Mouse (Mus musculus): Measurements from ENCODE around the gene Ica1. TPM values are rescaled to one million over a fixed set of nuclear protein-coding genes. Genes with fewer than 3 reads are reported as not detected.

The Ica1 gene
- polyA plus RNA-seq, 1 experiment = 10.3 TPM

DNA sequence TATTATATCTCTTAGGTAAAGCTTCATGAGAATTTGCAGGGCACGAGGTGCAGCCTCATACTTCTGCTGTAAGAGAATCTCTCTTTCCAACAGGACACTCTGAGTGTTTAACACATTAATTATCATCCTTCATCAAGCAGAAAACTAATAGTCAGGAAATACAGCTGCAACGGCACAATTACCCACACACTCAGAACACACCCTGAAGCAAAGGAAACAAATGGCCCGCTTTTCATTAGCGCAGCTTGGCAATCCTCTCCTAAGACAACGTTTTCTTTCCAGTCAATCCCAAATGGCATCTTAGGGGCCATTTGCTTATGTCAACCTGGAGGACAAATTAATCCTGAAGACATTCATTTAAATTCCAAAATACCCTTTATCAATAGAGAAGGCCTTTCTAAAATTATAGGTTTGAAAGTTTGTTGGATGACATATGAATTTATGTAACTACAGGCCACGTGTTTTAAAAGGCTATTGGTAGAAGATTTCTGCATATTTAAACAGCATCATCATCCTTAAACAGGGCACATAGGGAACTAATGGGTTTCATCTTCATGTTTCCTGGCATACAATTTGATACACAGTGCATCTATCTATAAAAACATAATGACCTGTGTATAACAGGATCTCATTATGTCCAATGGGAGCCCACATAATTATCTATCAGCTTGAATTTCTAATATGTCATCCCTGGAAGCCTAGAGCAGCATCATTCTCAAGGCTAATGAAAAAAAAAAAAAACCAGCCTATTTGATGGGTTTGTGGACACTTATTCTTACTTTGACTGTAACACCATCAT, 110.1 kb downstream of the Ica1 start:
- TF ChIP-seq POLR2A (IDR thresholded peaks at IDR 0.05; ENCODE audit: low read depth, low read length) (no peak), CTCF (IDR thresholded peaks at IDR 0.05; ENCODE audit: borderline replicate concordance, insufficient read depth, low read length) (no peak)
- Histone ChIP-seq H3K4me1 (ENCODE audit: control insufficient read depth, insufficient read depth, low read length) (no peaks in the 10 kb centered on the region), H3K4me3 (ENCODE audit: insufficient read depth, low read length) (no peak overlapping the region), H3K27ac (ENCODE audit: insufficient read depth, low read length) (no peak overlapping the region)

DNA sequence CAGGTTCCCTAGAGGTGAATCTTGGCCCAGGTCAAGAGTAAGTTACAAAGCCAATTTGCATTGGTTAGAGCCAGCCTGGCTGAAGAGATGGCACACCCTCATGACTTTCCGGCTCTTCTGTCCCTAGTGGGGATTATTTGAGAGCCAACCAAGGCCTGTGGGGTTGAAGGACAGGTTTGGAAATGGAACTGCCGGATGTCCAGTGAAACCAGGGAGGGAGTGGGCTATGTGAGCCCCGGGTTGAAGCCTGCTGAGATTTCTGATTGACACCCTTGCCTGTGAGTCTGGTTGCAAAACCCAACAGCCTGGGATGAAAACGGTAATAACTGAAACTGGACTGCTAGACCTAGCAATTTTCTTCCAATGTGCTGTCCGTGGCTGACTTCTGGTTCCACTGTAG, 112.5 kb downstream of the Ica1 start:
- no peaks in the 10 kb centered on the region for H3K4me1 ChIP-seq (ENCODE audit: control insufficient read depth, insufficient read depth, low read length)
- no peak overlapping the region for H3K27ac ChIP-seq (ENCODE audit: insufficient read depth, low read length)
- no peak for TF ChIP-seq CTCF (IDR thresholded peaks at IDR 0.05; ENCODE audit: borderline replicate concordance, insufficient read depth, low read length)
- no peak for TF ChIP-seq POLR2A (IDR thresholded peaks at IDR 0.05; ENCODE audit: low read depth, low read length)
- H3K4me3 ChIP-seq (ENCODE audit: insufficient read depth, low read length) = no peak overlapping the region

DNA sequence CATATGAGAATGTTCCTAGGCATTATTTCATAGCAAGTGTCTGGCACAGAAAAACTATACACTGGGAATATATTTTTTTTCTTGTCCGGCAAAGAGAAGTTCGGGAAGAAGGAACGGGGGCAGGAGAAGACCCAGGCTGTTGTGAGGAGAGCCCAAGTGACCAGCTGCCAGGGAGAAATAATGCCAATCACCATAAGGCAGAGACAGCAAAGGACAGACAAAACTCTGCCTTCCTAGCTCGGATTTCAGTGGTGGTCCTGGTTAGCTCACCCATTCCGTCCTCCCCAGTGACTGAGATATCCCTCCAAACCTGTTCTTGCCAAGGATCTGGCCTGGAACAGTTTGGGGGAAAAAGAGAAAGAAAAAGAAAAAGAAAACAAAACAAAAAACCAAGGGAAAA, 113.3 kb downstream of the Ica1 start:
- no peak overlapping the region for H3K4me3 ChIP-seq (ENCODE audit: insufficient read depth, low read length)
- H3K27ac ChIP-seq (ENCODE audit: insufficient read depth, low read length) = no peak overlapping the region
- TF ChIP-seq POLR2A (IDR thresholded peaks at IDR 0.05; ENCODE audit: low read depth, low read length) (no peak), CTCF (IDR thresholded peaks at IDR 0.05; ENCODE audit: borderline replicate concordance, insufficient read depth, low read length) (no peak)
- H3K4me1 ChIP-seq (ENCODE audit: control insufficient read depth, insufficient read depth, low read length) = no peaks in the 10 kb centered on the region

GRCm38 (mm10) chr6:8663092-8663740, 115.1 kb downstream of the Ica1 start:
- Histone ChIP-seq H3K4me3 (ENCODE audit: insufficient read depth, low read length) (no peak overlapping the region), H3K27ac (ENCODE audit: insufficient read depth, low read length) (no peak overlapping the region), H3K4me1 (ENCODE audit: control insufficient read depth, insufficient read depth, low read length) (no peaks in the 10 kb centered on the region)
- no peak for TF ChIP-seq CTCF (IDR thresholded peaks at IDR 0.05; ENCODE audit: borderline replicate concordance, insufficient read depth, low read length)
- no peak for TF ChIP-seq POLR2A (IDR thresholded peaks at IDR 0.05; ENCODE audit: low read depth, low read length)

GRCm38 (mm10) chr6:8661404-8661803, 116.9 kb downstream of the Ica1 start:
- H3K4me1 ChIP-seq (ENCODE audit: control insufficient read depth, insufficient read depth, low read length) = no peaks in the 10 kb centered on the region
- no peak overlapping the region for H3K4me3 ChIP-seq (ENCODE audit: insufficient read depth, low read length)
- no peak overlapping the region for H3K27ac ChIP-seq (ENCODE audit: insufficient read depth, low read length)
- TF ChIP-seq POLR2A (IDR thresholded peaks at IDR 0.05; ENCODE audit: low read depth, low read length) = no peak
- TF ChIP-seq CTCF (IDR thresholded peaks at IDR 0.05; ENCODE audit: borderline replicate concordance, insufficient read depth, low read length) = no peak

DNA sequence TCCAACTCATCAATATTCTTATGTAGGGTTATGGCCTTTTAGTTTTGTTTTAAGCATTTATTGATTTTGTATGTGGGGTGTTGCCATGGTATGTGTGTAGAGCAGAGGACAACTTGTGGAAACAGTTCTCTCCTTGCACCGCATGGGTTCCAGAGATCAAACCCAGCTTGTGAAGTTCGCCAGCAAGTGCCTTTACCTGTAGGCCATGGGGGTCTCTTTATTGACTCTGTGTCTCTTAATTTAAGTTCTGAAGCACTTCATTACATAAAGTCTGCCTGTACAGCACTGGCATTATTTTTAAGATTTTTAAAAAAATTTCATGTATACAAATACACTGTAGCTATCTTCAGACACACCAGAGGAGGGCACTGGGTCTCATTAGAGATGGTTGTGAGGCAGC, 118.2 kb downstream of the Ica1 start:
- no peak overlapping the region for H3K4me3 ChIP-seq (ENCODE audit: insufficient read depth, low read length)
- H3K4me1 ChIP-seq (ENCODE audit: control insufficient read depth, insufficient read depth, low read length) = no peaks in the 10 kb centered on the region
- H3K27ac ChIP-seq (ENCODE audit: insufficient read depth, low read length) = no peak overlapping the region
- no peak for TF ChIP-seq CTCF (IDR thresholded peaks at IDR 0.05; ENCODE audit: borderline replicate concordance, insufficient read depth, low read length)
- no peak for TF ChIP-seq POLR2A (IDR thresholded peaks at IDR 0.05; ENCODE audit: low read depth, low read length)

GRCm38 (mm10) chr6:8659194-8659959, 118.9 kb downstream of the Ica1 start:
- H3K4me3 ChIP-seq (ENCODE audit: insufficient read depth, low read length) = no peak overlapping the region
- no peaks in the 10 kb centered on the region for H3K4me1 ChIP-seq (ENCODE audit: control insufficient read depth, insufficient read depth, low read length)
- TF ChIP-seq CTCF (IDR thresholded peaks at IDR 0.05; ENCODE audit: borderline replicate concordance, insufficient read depth, low read length) = no peak
- H3K27ac ChIP-seq (ENCODE audit: insufficient read depth, low read length) = no peak overlapping the region

GRCm38 (mm10) chr6:8658431-8658830, 119.9 kb downstream of the Ica1 start:
- H3K4me3 ChIP-seq (ENCODE audit: insufficient read depth, low read length) = no peak overlapping the region
- H3K27ac ChIP-seq (ENCODE audit: insufficient read depth, low read length) = no peak overlapping the region
- H3K4me1 ChIP-seq (ENCODE audit: control insufficient read depth, insufficient read depth, low read length) = no peaks in the 10 kb centered on the region
- no peak for TF ChIP-seq CTCF (IDR thresholded peaks at IDR 0.05; ENCODE audit: borderline replicate concordance, insufficient read depth, low read length)
- no peak for TF ChIP-seq POLR2A (IDR thresholded peaks at IDR 0.05; ENCODE audit: low read depth, low read length)

GRCm38 (mm10) chr6:8657459-8657858, 120.8 kb downstream of the Ica1 start:
- Histone ChIP-seq H3K4me1 (ENCODE audit: control insufficient read depth, insufficient read depth, low read length) (no peaks in the 10 kb centered on the region), H3K27ac (ENCODE audit: insufficient read depth, low read length) (no peak overlapping the region), H3K4me3 (ENCODE audit: insufficient read depth, low read length) (no peak overlapping the region)
- TF ChIP-seq CTCF (IDR thresholded peaks at IDR 0.05; ENCODE audit: borderline replicate concordance, insufficient read depth, low read length) (no peak), POLR2A (IDR thresholded peaks at IDR 0.05; ENCODE audit: low read depth, low read length) (no peak)

GRCm38 (mm10) chr6:8655454-8655853, 122.8 kb downstream of the Ica1 start:
- TF ChIP-seq POLR2A (IDR thresholded peaks at IDR 0.05; ENCODE audit: low read depth, low read length) (no peak), CTCF (IDR thresholded peaks at IDR 0.05; ENCODE audit: borderline replicate concordance, insufficient read depth, low read length) (no peak)
- Histone ChIP-seq H3K27ac (ENCODE audit: insufficient read depth, low read length) (no peak overlapping the region), H3K4me1 (ENCODE audit: control insufficient read depth, insufficient read depth, low read length) (no peaks in the 10 kb centered on the region), H3K4me3 (ENCODE audit: insufficient read depth, low read length) (no peak overlapping the region)
